Mouse (Mus musculus) lung, postnatal 0 days (tissue): ENCODE results near the gene Bst1. TPM values are rescaled to one million over a fixed set of nuclear protein-coding genes. Genes with fewer than 3 reads are reported as not detected.

Experiments
- ATAC-seq: fragments of 200-750 bp; cut with Nextera tagmentation; 2 replicates; pipeline ENCODE4 v1.8.0; 2017; ENCODE audit warnings: moderate library complexity
- DNase-seq: peaks from one replicate; pipeline ENCODE4 v3.0.0-alpha.2; 2016; ENCODE audit warnings: low spot score
- H3K27ac ChIP-seq: fragments of 300-500 bp; sonication (generic); 2 replicates; pipeline ENCODE4 v1.5.1; 2014; ENCODE audit warnings: antibody characterized with exemption, mild to moderate bottlenecking, low read length, mixed read lengths
- H3K27me3 ChIP-seq: fragments of 300-500 bp; sonication (generic); replicated peaks from 2 replicates; pipeline ENCODE4 v1.6.1; 2014; ENCODE audit warnings: low read length, mixed read lengths; ENCODE audit not compliant: insufficient read depth
- H3K36me3 ChIP-seq: fragments of 300-500 bp; sonication (generic); 2 replicates; pipeline ENCODE4 v1.6.1; 2014; ENCODE audit warnings: low read length, mixed read lengths; ENCODE audit not compliant: insufficient read depth
- H3K4me1 ChIP-seq: fragments of 300-500 bp; sonication (generic); 2 replicates; pipeline ENCODE4 v1.6.1; 2014; ENCODE audit warnings: antibody characterized with exemption, low read depth, low read length, mixed read lengths; ENCODE audit not compliant: insufficient read depth
- H3K4me2 ChIP-seq: fragments of 300-500 bp; sonication (generic); replicated peaks from 2 replicates; pipeline ENCODE4 v1.6.1; 2014; ENCODE audit warnings: low read depth, mild to moderate bottlenecking, low read length, moderate library complexity, mixed read lengths
- H3K4me3 ChIP-seq: fragments of 300-500 bp; sonication (generic); 2 replicates; pipeline ENCODE4 v1.5.1; 2014; ENCODE audit warnings: low read depth, low read length
- H3K9ac ChIP-seq: fragments of 300-500 bp; sonication (generic); replicated peaks from 2 replicates; pipeline ENCODE4 v1.6.1; 2014; ENCODE audit warnings: low read depth, mild to moderate bottlenecking
- H3K9me3 ChIP-seq: fragments of 300-500 bp; sonication (generic); 2 replicates; pipeline ENCODE4 v1.6.1; 2016; ENCODE audit warnings: low read length, mixed read lengths
- CTCF ChIP-seq: IDR thresholded peaks from 2 replicates; pipeline ENCODE4 v1.5.1; 2016; ENCODE audit warnings: antibody characterized with exemption, mild to moderate bottlenecking
- EP300 ChIP-seq: IDR thresholded peaks from 2 replicates; pipeline ENCODE4 v1.6.1; 2016; ENCODE audit warnings: antibody characterized with exemption, mild to moderate bottlenecking, control low read depth
- WGBS: fragments of 180-500 bp; shearing (Covaris S2); extraction: QIAGEN DNeasy Blood & Tissue Kit; methylation state at CpG from one replicate; pipeline ENCODE4 v1.1.7; 2014; 5-methylcytosine and 5-hydroxymethylcytosine counted together
- polyA plus RNA-seq: library from polyadenylated mRNA; unstranded; fragments of >200 nt; fragmentation: Nextera tagmentation; extraction: Ambion mirVana; gene quantifications from 2 replicates; pipeline ENCODE4 v1.2.1, GENCODE M21; 2015

Bst1 gene
- polyA plus RNA-seq, 1 experiment from 2014 or later = 8.4 TPM

- H3K27ac ChIP-seq = no peak overlapping the region
- no peaks in the 10 kb centered on the region for H3K9me3 ChIP-seq
- DNase-seq = no peak
- 0 out of 2 replicates have a peak, but pooled peaks cover 3% of the 10 kb centered on the region for H3K4me1 ChIP-seq
- H3K4me2 ChIP-seq = no peak overlapping the region
- TF ChIP-seq CTCF (no peak), EP300 (no peak)
- no peaks in the 10 kb centered on the region for H3K27me3 ChIP-seq
- H3K9ac ChIP-seq = no peak overlapping the region
- 93% methylated on average over 8 of the region's 8 CpGs for WGBS
- H3K36me3 ChIP-seq = no peaks in the 10 kb centered on the region
- ATAC-seq = no peak
- H3K4me3 ChIP-seq = no peak overlapping the region
Observed at GRCm38 (mm10) chr5:43822199-43822598, 3.5 kb downstream of the Bst1 start.

DNA sequence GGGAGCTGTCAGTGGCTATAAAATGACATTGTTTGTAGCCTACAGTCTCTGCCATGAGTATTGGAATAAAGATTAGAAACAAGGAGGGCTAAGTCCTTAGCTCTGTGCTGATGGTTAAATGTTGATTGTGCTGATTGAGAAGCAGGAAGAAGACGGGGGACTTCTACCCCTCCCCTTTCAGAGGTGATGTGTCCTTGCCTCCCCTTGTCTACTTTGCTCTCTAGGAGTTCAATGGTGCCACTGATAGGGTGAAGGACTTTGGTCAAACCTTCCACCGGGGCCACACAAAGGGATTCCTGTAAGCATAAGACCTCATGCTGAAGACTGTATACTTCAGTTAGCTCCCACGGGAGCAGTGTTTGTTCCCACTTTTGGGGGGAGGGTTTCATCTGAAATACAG is 4.1 kb downstream of the Bst1 start:
- H3K4me2 ChIP-seq = no peak overlapping the region
- no peaks in the 10 kb centered on the region for H3K27me3 ChIP-seq
- ATAC-seq (no peak), DNase-seq (no peak)
- H3K9ac ChIP-seq = no peak overlapping the region
- 56% methylated on average over 3 of the region's 3 CpGs for WGBS
- no peaks in the 10 kb centered on the region for H3K36me3 ChIP-seq
- no peak overlapping the region for H3K4me3 ChIP-seq
- 0 out of 2 replicates have a peak, but pooled peaks cover 3% of the 10 kb centered on the region for H3K4me1 ChIP-seq
- H3K9me3 ChIP-seq = no peaks in the 10 kb centered on the region
- TF ChIP-seq EP300 (no peak), CTCF (no peak)
- no peak overlapping the region for H3K27ac ChIP-seq

DNA sequence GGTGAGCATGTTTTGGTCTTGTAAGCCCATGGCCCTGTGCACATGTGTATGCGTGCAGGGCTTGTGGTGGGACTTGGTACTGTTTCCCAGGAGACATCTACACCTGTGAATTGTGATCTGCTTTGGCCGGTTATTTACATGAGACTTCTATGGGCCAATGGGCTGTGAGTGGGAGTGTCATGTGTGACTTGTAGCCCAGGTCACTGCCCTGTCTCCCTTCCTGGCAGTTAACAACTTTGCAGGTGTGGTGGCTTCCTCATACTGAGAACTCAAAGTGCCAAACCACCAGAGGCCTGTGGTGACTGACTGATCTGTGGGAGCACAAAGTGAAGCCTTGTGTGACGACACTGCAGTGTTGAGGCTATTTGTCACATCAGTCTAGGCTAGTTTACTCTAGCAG is 5.9 kb downstream of the Bst1 start:
- Histone ChIP-seq H3K4me3 (no peak overlapping the region), H3K36me3 (no peaks in the 10 kb centered on the region), H3K27ac (no peak overlapping the region), H3K4me2 (no peak overlapping the region), H3K9me3 (no peaks in the 10 kb centered on the region), H3K9ac (no peak overlapping the region), H3K27me3 (no peaks in the 10 kb centered on the region), H3K4me1 (0 out of 2 replicates have a peak, but pooled peaks cover 3% of the 10 kb centered on the region)
- no peak for DNase-seq
- TF ChIP-seq EP300 (no peak), CTCF (no peak)
- no peak for ATAC-seq
- 78% methylated on average over 3 of the region's 3 CpGs for WGBS

DNA sequence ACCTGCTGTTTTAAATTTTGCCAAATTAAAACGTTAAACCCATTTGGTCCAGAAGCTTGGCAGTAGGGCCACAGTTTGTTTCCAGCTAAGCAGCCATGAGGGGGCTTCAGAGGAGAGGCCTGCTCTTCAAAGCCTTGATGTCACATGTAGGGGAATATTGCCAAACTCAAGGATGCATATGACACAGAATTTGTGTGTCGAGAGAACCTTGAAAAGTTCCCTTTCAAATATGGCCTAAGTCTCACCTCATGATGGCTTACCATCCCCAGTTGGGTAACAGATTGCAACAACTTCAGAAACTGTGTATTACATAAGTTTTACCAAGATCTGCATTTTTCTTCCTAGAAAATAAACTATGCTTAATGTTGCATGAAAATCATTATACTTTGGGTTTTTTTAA is 8.2 kb downstream of the Bst1 start:
- ATAC-seq = no peak
- DNase-seq = no peak
- H3K4me3 ChIP-seq = no peak overlapping the region
- 84% methylated on average over 2 of the region's 2 CpGs for WGBS
- H3K36me3 ChIP-seq = no peaks in the 10 kb centered on the region
- H3K4me2 ChIP-seq = no peak overlapping the region
- no peak overlapping the region for H3K27ac ChIP-seq
- no peaks in the 10 kb centered on the region for H3K27me3 ChIP-seq
- no peak for TF ChIP-seq CTCF
- TF ChIP-seq EP300 = no peak
- no peaks in the 10 kb centered on the region for H3K4me1 ChIP-seq
- no peak overlapping the region for H3K9ac ChIP-seq
- H3K9me3 ChIP-seq = no peaks in the 10 kb centered on the region

DNA sequence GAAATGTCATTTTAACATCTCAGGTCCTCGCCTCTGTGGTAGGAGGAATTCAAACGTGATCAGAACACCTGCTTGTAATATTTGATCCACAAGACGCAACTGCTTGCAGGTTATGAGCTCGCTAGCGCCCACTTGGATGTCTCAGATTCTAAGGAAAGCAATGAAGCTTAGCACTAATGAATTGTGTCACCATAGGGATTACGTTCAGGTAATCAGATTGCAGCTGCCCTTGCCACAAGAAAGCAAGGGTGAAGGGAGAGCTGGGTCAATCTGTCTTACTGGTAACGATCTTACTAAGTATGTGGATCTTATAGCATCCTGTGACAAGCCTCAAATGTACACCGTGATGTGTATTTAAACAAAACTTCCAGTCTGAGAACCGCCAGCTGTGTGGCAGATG is 8.7 kb downstream of the Bst1 start:
- no peak for ATAC-seq
- Histone ChIP-seq H3K27me3 (no peaks in the 10 kb centered on the region), H3K4me2 (no peak overlapping the region), H3K27ac (no peak overlapping the region), H3K9ac (no peak overlapping the region), H3K9me3 (no peaks in the 10 kb centered on the region), H3K36me3 (no peaks in the 10 kb centered on the region), H3K4me1 (no peaks in the 10 kb centered on the region), H3K4me3 (no peak overlapping the region)
- WGBS = 69% methylated on average over 9 of the region's 9 CpGs
- no peak for DNase-seq
- TF ChIP-seq CTCF (no peak), EP300 (no peak)

- DNase-seq (no peak), ATAC-seq (no peak)
- Histone ChIP-seq H3K4me1 (no peaks in the 10 kb centered on the region), H3K9me3 (no peaks in the 10 kb centered on the region), H3K4me2 (no peak overlapping the region), H3K4me3 (no peak overlapping the region), H3K9ac (no peak overlapping the region), H3K27ac (no peak overlapping the region), H3K27me3 (no peaks in the 10 kb centered on the region), H3K36me3 (no peaks in the 10 kb centered on the region)
- no peak for TF ChIP-seq EP300
- peak; percentile 46 for TF ChIP-seq CTCF
- 88% methylated on average over 7 of the region's 7 CpGs for WGBS
Observed at GRCm38 (mm10) chr5:43836590-43836989, 17.9 kb downstream of the Bst1 start.

DNA sequence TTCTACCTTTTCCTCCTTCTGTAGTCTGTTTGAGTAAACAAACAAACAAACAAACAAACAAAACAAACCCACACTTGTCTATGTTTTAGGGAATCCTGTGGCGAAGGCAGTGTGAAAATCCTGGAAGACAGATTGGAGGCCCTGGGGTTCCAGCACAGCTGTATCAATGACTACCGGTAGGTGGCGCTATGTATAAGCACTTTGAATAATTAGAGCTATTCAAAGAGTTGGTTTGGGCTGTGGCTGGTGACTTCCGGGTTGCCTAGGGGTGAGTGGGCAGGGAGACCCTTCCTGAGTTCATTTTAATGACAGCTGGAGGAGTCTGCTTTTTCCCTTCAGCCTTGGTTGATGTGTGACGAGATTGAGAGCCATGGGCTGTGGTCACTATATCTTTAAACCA is 18.7 kb downstream of the Bst1 start:
- peak; percentile 70 for TF ChIP-seq CTCF
- TF ChIP-seq EP300 = no peak
- DNase-seq (no peak), ATAC-seq (0 out of 2 replicates have a peak, but pooled peaks have one; percentile 14)
- WGBS = 52% methylated on average over 5 of the region's 5 CpGs
- H3K4me1 ChIP-seq = no peaks in the 10 kb centered on the region
- H3K9ac ChIP-seq = no peak overlapping the region
- H3K27ac ChIP-seq = no peak overlapping the region
- H3K9me3 ChIP-seq = no peaks in the 10 kb centered on the region
- no peaks in the 10 kb centered on the region for H3K36me3 ChIP-seq
- no peak overlapping the region for H3K4me3 ChIP-seq
- no peaks in the 10 kb centered on the region for H3K27me3 ChIP-seq
- no peak overlapping the region for H3K4me2 ChIP-seq
